Mouse (Mus musculus): ENCODE measurements around the gene Nkain2.

The Nkain2 gene

GRCm38 (mm10) chr10:32577276-32577580 is 313.0 kb downstream of the Nkain2 start:
- DNase-seq (ENCODE audit: extremely low spot score, low spot score): no peak

DNA sequence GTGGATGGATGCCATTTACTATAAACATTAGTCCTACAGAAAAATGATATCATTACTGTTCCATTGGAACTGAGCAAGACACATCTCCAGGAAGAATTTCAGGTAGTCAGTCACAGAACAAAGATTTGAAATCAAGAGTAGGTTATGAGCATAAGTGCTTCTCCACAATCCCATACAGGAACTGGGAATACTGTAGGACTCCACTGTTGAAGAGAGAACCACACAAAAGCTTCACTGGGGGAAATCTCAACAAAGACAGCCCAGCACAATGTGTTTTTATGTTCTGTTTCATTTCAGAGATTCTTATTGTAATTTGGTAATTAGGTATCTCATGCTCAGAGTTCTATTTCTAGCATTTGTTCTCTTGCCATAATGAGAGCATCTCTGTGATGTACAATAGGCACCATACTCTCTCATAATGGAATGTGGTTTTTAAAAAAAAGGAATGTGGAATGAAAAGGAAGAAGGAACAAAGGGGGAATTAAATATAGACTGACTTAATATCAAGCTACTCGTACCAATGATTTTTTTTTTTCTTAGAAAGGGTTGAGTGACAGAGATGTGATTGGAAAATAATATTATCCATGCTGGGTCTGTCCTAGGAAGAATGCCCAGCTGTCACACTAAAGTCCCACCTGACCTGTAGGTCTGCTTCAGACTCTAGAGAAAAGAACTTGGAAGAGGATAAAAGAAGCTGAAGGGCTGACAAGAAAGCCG is 313.5 kb downstream of the Nkain2 start:
- DNase-seq (ENCODE audit: extremely low spot score, low spot score): no peak

GRCm38 (mm10) chr10:32557673-32558072 is 332.6 kb downstream of the Nkain2 start:
- no peak for DNase-seq (ENCODE audit: extremely low spot score, low spot score)

- no peak for DNase-seq (ENCODE audit: extremely low spot score, low spot score)
These were observed 354.2 kb downstream of the Nkain2 start for GRCm38 (mm10) chr10:32536057-32536456.

GRCm38 (mm10) chr10:32510821-32511220 is 379.4 kb downstream of the Nkain2 start:
- DNase-seq (ENCODE audit: extremely low spot score, low spot score): no peak

GRCm38 (mm10) chr10:32494591-32495182 is 395.6 kb downstream of the Nkain2 start:
- no peak for DNase-seq (ENCODE audit: extremely low spot score, low spot score)

- no peak for DNase-seq (ENCODE audit: extremely low spot score, low spot score)
These were observed 396.7 kb downstream of the Nkain2 start for GRCm38 (mm10) chr10:32493600-32493999.

DNA sequence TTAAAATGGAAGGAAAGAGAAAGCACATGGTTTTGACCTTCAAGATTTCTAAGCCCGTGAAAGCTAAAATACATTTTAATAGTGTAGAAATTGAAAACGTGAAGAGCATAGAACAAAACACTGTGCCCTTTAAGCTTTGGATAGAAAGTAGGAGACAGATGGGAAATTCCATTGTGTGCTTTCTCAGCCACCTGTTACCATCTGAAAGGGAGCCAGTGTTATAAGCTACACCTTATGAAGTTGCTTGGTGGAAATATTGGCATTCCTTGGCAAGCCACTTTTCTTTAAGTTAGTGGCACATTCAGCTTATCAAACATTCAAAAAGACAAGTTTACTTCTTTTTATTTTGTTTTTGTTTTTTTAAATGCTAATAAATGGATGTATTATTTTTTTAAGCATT is 427.5 kb downstream of the Nkain2 start:
- DNase-seq (ENCODE audit: extremely low spot score, low spot score): no peak

GRCm38 (mm10) chr10:32439932-32440519 is 450.2 kb downstream of the Nkain2 start:
- no peak for DNase-seq (ENCODE audit: extremely low spot score, low spot score)

DNA sequence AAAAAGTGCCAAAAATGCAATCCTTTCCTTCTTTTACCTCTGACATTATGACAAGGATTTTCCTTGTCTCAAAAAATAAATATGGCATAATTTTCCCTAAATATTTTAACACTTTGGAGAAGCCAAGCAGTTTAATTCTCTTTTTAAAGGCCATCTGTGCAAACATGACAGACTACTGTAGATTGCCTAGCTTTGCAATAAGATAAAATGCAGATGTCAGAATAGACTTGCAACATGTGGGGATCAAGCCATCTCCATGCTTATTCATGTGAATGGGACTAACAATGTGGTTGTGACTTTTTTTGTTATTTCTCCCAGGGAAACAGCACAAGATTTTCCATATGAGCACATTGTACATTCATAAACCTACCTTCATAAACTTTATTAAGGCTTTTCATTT is 476.0 kb downstream of the Nkain2 start:
- DNase-seq (ENCODE audit: extremely low spot score, low spot score): no peak

DNA sequence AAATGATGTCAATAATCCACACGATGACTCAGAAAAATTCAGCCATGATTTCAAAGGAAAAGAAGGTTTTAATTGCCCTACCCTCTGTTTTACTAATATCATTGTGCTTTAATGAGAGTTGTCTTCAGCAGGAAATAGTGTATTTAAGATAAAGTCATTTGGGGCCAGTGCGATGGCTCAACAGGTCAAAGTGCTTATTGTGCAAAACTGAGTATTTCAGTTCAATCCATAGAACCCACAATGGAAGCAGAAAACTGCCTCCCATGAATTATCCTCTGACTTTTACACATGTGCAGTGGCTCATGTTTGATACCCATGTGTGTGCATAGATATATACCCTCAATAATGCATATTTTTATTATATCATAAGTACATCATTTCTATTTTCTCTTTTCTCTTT is 478.9 kb downstream of the Nkain2 start:
- DNase-seq (ENCODE audit: extremely low spot score, low spot score): no peak

DNA sequence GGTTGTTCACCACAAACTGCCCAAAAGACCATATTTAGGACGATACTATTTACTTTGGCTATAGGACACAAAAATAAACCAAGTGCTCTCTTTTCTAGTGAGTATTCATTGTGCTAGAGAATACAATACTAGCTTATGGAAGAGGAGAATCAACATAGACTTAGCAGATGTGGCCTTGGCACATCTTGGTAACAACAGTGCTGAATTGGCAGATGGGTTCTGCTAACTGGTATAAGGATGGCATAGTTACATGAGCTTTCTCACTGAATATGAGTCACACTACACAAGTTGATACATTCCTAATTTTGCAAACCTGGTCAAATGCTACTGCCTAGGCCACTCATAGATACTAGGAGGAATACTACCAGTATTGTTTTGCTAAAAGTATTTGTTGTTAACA is 489.3 kb downstream of the Nkain2 start:
- DNase-seq (ENCODE audit: extremely low spot score, low spot score): no peak

- no peak for DNase-seq (ENCODE audit: extremely low spot score, low spot score)
These were observed 496.3 kb downstream of the Nkain2 start for GRCm38 (mm10) chr10:32393859-32394521.

GRCm38 (mm10) chr10:32393326-32393725 is 496.9 kb downstream of the Nkain2 start:
- no peak for DNase-seq (ENCODE audit: extremely low spot score, low spot score)

GRCm38 (mm10) chr10:32312754-32313153 is 577.5 kb downstream of the Nkain2 start:
- DNase-seq (ENCODE audit: extremely low spot score, low spot score): no peak

DNA sequence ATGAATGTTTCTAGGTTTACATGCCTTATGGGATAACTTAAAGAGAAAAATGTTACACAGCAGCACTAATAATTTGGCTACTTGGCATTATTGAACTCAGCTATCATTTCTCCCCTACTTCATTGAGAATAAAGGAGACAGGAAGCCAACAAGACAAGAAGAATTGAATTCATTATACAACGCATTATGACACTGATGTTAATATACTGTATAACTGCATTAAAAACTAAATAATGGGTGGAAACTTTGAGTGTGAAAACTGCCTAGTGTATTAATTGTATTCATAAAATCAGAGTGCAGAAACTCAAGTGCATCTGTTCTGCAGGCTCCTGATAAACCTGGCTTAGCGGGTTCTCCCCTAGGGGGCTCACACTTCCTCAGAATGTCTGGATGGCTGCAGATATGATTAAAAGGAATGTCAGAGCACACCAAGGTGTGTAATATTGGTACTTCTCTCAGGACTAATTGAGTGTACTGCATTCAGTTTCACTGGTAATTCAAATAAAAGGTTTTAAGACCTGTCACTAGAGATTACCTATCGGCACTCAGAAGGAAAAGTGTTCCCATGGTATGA is 589.2 kb downstream of the Nkain2 start:
- no peak for DNase-seq (ENCODE audit: extremely low spot score, low spot score)

DNA sequence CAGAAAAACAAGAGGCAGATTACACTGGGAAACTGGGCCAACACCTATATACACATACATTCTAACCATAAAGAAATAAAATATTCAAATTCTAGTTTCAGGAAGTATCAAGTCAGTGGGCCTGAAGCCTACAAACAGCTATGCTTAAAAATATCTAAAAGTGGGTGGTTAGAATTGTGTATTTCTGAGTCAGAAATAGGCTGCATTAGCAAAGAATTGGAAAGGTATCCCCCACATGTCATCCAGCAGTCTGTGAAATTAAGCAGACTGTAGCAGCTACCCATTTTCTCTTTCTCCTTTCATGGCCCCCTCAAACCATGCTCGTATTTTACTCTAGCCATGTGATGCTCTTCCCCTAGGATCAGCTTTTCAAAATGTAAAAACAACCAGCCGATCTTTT is 599.8 kb downstream of the Nkain2 start:
- no peak for DNase-seq (ENCODE audit: extremely low spot score, low spot score)

GRCm38 (mm10) chr10:32283690-32284089 is 606.6 kb downstream of the Nkain2 start:
- no peak for DNase-seq (ENCODE audit: extremely low spot score, low spot score)

DNA sequence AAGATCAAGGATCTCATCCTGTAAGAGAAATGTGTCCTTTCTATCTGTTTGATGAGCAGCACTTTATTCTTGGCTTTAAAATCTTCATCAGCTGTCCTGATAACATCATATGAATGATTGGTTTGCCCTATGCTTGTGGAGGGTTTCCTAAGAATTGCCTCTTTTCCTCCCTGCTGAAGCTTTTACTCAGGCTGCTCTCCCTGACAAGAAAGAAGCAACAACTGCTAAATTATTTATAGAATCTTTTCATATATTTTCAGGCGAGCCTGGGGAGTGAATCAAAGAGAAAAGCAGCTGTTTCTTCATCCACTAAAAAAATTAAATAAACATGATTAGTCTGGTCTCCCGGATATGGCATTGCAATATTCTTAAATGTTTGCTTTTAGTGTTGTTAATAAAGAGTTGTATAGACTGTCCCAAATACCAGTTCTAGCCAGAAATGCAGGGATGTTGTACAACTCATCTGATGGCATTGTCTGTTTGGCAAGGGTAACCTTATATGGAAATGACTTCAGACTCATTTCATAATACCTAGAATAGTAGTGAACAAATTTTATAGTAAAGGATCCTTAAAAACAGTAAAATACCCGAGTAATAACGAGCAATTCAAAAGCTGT is 646.9 kb downstream of the Nkain2 start:
- DNase-seq (ENCODE audit: extremely low spot score, low spot score): no peak

DNA sequence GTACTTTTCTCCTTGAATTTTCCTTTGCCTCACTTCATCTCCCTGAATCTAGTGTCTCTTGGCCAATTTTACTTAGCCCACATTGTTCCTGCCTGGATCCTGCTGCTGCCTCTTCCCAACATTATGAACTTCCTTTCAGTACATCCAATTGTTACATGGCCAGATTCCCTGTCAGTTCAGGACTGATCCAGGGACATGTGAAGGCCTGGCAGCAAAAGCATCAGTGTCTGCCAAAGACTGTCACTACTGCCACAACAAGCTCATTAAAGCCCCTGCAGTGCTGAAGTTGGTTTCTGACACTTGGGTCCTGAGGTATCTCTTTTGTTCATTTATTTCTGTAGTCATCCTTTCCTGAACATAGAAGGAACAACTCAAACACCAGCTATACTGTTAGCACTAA is 649.1 kb downstream of the Nkain2 start:
- no peak for DNase-seq (ENCODE audit: extremely low spot score, low spot score)

DNA sequence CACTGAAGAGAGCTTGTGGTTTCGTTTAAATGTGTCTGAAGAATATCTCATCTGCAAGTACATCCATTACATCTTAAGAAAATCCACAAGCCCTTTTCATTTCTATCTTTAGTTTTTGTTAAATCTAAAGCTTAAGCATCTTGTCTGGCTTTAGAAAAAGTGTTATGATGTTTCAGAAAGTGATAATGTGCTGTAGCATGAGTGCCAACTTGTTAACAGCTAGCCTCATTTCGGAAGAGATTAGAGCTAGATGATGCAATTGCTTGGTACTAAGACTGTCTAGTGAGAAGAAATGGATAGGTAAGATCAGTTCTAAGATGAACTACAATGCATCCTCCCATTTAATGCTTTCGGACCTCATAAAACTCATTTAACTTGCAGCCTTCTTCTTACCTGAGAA is 707.3 kb downstream of the Nkain2 start:
- no peak for DNase-seq (ENCODE audit: extremely low spot score, low spot score)

DNA sequence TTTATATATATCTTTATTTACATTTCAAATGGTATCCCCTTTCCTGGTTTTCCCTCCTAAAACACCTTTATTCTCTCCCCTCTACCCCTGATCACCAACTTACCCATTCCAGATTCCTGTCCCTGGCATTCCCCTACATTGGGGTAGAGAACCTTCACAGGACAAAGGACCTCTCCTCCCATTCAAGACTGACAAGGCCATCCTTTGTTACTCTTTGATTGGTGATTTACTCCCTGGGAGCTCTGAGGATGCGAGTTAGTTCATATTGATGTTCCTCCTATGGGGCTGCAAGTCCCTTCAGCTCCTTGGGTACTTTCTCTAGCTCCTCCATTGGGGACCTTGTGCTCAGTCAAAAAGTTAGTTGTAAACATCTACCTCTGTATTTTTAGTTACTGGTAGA is 798.9 kb downstream of the Nkain2 start:
- DNase-seq (ENCODE audit: extremely low spot score, low spot score): no peak

Data from neural tube, embryonic 10.5 days (tissue).